Mouse (Mus musculus) forelimb bud, embryonic 11.5 days (tissue): ENCODE measurements at regions not wholly inside any gene's neighbourhood (a gene's known extent, or its start where the extent isn't known, plus 50 kb on each side); places are given as distances from the start of the nearest gene placed in this dataset.

Experiments used
- DNase-seq: peaks from one replicate; pipeline ENCODE4 v3.0.0-alpha.2; 2012; ENCODE audit warnings: low read depth, low spot score

DNA sequence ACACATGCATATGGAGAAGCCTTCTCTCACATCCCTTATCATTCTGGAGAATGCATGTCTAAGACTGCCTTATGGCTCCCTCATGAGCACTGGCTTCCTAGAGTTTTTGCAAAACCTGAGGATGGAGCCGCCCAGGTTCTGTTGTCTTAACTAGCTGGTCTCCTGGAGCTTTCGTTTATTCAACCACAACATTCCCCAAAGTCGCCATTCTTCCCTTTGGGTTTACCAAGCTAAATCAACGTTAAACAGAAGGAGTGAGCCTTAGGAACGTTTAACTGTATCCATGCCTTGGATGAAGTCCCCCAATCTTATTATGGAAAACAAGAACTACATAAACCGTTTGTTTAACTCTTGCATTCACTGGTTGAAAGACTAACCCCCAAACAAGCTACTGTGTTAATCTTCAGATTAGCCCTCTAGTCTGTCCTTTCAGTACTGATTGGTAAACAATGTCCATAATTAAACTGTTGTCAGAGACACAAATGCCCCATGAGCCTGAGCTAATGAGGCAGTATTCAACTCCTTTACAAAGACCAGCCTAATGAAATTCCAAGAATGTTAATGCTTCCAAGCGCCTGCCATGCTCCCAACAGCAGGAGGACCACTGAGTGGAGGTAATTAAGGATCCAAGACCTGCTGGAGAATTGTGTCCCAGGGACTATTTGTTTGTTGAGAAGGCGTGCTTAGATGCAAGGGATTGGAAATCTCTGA lies 121.1 kb upstream of the Cdkn3 start:
- peak; percentile 40 for DNase-seq

- DNase-seq = no peak
These were observed 121.8 kb upstream of the Cdkn3 start for GRCm38 (mm10) chr14:46638516-46638915.

GRCm38 (mm10) chr14:46637240-46637639 lies 123.1 kb upstream of the Cdkn3 start:
- DNase-seq = no peak

GRCm38 (mm10) chr14:46636364-46636763 lies 124.0 kb upstream of the Cdkn3 start:
- DNase-seq = no peak

DNA sequence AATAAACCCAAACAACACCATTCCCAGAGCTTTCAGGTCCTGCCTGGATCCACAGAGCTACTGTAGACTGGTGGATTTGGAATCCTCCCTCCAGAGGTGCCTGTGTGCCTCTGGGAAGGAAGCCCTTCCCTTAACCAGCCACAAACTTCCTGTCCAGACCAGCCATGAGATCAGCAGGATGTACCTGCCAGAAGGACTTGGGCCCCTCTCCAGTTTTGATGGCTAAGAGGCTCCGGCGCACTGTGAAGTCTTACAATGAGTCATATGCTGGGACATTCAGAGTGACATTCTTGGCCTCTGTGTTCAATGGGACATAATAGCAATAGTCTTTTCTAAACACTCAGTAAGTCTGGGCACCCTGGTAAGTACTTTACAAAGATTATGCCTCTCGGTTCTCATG lies 125.0 kb upstream of the Cdkn3 start:
- no peak for DNase-seq

DNA sequence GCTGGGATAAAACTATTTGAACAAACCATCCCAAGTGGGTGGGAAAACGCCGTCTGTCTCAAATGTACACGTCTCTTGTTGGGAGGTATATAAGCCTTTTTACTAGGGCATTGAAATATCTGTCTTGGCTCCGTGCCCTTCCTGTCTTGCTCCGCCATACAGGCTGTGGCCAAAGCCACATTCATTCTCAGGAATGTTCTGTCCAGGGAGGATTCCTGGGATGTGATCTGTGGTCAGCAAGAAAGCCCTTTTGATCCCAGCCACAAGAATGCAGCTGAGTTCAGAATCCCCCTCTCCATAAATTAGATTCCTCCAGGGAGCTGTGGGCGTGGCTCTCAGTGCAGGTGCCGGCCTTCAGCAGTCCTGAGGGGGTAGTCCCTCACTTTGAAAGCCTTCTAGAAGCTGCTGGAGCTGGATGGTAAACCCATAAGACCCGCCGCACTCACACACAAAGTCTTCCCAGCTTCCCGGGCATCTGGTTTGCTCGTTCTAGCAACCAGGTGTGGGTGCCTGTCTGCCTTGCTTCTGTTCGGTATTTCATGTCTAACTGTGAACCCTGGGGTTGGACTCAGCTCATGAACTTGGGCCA lies 125.6 kb upstream of the Cdkn3 start:
- no peak for DNase-seq

DNA sequence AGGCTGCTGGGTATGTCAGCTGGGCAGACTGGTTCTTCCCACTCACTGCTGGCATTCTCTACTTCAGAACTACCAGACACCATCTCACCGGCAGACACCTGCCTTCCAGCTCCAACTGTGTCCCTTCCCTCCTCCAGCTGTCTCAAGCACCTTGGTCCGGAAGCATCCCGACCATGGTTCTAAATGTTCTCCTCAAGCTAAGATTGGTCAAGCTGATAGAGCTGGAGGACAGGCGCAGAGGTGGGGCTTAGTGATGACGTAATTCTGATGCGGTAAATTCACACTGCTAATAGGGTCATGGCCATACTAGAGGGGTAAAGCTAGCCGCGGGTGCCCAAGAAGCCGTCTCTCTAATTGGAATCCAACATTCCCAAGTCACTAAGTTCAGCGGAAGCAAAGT lies 126.1 kb upstream of the Cdkn3 start:
- no peak for DNase-seq

DNA sequence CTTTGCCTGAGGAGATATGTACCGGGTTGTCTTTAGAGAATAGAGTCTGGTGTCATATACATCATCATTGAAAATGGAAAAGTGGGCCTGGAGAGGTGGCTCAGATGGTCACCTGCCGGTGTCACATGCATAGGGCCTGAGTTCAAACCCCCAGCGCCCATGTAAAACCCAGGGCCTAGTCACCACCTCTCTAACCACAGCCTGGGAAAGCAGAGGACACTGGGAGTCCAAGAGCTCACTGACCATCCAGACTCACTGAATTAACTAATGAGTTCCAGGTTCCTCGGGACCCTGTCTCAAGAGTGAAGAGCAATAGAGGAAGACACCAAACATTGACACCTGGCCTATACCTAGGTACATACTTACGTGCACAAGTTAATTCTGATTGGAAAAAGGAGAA lies 132.7 kb upstream of the Cdkn3 start:
- DNase-seq = no peak

GRCm38 (mm10) chr14:46625760-46626159 lies 134.6 kb upstream of the Cdkn3 start:
- DNase-seq = no peak

DNA sequence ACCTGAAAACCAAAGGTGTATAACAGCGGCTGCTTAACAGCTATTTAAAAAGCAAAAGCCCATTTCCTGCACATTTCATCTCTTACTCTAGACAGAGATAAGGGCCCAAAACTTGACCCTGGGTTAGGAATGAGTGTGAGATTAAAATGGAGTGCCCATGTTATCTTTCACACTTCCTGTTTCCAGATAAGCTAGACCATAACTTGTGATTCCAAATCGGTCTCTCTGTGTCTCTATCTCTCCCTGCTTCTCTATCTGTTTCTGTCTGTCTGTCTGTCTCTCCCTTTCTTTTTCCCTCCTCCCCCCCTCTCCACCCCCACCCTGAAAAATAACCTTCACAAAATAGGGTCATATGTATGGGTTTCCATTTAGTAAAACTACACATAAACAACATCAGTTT lies 136.7 kb upstream of the Cdkn3 start:
- no peak for DNase-seq

GRCm38 (mm10) chr14:46616030-46616429 lies 144.3 kb upstream of the Cdkn3 start:
- DNase-seq = no peak

GRCm38 (mm10) chr14:46614936-46615335 lies 145.4 kb upstream of the Cdkn3 start:
- DNase-seq = no peak

DNA sequence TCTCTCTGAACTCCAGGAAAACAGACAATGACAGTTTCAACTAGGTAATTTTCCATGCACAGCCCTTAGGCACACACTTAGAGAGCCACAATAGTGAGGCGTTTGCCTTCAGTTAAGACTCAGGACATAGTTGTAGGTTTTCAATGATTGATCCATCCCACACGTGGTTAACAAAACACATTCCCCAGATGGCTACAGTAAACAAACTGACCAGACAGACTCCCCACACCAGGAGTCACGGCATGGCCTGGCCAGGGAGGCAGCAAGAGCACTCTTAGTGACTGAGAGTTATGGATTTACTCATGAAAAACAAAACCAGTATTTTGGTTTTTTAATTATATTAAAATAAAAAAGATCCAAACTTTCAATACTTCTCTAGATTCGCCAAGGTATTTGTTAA lies 146.6 kb upstream of the Cdkn3 start:
- no peak for DNase-seq

GRCm38 (mm10) chr14:46613211-46613610 lies 147.1 kb upstream of the Cdkn3 start:
- no peak for DNase-seq

- DNase-seq = no peak
These were observed 147.8 kb upstream of the Cdkn3 start for GRCm38 (mm10) chr14:46612584-46612983.

DNA sequence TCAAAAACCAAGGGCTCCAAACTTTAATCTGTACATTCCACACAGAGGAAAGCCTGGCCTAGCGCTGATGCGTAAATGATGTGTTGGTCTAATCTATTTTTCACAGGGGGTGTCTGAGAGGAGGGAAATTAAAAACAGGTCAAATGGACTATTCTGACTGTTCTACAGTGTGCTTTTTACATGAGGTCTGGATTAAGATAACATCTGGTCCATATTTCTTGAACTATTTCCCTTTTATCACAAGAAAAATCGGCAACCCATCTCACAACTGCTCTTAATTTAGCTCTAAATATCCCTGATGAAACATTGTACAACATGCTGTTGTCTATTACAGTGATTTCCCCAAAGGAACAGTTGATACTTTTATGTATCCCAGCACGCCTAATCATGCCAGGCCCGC lies 149.4 kb upstream of the Cdkn3 start:
- no peak for DNase-seq

DNA sequence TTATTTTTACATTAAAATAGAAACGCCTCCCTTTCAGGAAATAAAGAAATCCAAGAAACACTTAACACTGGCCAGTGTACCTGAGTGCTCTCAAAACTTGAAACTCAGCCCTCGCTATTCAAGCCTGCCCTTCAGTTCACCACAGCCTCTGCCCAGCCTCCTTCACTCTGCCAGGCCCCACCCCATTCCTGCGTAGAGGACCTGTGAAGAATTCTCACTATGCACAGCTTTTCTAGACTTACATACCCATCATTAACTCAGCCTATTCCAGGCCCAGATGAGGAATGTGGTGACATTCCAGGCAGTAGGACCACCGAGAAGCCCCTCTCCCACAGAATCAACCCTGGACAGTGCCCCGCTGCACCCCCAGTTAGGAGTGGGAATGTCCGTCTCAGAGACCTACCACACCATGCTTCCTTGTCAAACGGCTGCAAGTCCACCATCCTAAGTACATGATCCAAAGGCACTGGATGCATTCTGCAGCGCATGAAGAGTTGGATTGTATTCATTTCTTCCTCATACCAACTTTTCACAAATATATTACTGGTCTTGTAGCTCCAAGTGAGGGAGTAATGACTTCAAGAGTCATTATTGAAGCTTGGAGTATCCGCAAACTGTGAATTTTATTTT lies 150.0 kb upstream of the Cdkn3 start:
- no peak for DNase-seq

- no peak for DNase-seq
These were observed 153.6 kb upstream of the Cdkn3 start for GRCm38 (mm10) chr14:46606694-46607093.

DNA sequence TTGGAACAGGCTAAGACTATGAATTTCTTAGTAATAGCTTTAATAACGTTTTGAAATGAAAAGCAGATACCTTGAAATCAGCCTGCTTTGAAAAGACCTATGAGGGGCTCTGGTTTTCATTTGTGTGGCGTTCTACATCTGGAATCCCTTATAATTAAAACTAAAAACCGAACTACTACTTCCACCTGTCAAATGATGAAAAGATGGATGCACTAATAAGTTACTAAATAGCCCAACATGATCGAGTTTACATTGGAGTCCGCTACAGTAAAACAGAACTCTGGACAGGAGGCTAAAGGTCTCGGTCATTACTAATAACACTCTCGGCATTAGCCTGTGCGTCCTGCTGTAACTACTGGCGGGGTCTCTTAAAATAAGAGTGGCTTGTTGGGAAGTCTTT lies 154.3 kb upstream of the Cdkn3 start:
- peak; percentile 74 for DNase-seq

GRCm38 (mm10) chr14:46604886-46605531 lies 155.3 kb upstream of the Cdkn3 start:
- peak; percentile 95 for DNase-seq

DNA sequence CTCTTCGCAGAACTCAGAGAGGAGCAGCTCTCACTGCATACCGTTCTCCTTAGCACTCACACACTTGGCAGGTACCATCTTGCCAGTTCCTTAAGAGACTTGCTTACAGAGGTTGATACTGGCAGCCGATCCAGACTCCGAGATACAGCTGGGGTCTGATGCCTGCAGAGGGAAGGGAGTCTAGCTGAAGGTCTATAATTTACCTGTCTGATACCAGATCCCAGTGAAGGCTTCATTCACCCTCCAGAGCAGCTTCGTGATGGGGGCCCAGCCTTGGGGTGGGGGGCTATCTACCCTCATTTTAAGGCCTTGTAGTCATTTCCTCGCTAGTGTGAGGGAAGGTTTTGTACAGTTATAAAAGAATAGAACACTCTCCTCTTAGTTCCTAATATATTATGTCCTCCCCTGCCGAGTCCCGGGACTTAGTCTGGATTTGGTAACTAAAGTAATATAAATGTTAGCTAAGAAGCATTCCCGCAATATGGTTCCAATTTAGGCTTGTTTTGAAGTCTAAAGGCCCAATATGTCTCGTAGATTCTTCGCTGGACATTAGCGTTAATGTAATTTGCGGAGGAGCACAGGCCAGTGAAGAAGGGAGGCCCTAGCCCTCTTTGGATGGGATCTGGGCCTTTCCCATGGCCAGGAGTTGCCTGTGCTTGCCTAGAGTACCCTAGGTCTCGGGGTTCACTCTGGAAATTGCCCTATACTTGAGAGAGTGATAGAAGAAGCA lies 156.0 kb upstream of the Cdkn3 start:
- DNase-seq = no peak
